Mouse (Mus musculus) stomach, postnatal 0 days (tissue): ENCODE data around the gene Cadps. TPM values are rescaled to one million over a fixed set of nuclear protein-coding genes. Genes with fewer than 3 reads are reported as not detected.

Experiments used
- ATAC-seq: fragments of 200-750 bp; cut with Nextera tagmentation; 2 replicates; pipeline ENCODE4 v1.8.0; 2017; ENCODE audit not compliant: low FRiP score, low TSS enrichment
- DNase-seq: peaks from one replicate; pipeline ENCODE4 v3.0.0-alpha.2; 2016; ENCODE audit warnings: low spot score
- H3K27ac ChIP-seq: fragments of 300-500 bp; sonication (generic); replicated peaks from 2 replicates; pipeline ENCODE4 v1.5.1; 2014; ENCODE audit warnings: mild to moderate bottlenecking, control low read depth
- H3K27me3 ChIP-seq: fragments of 300-500 bp; sonication (generic); 2 replicates; pipeline ENCODE4 v1.6.1; 2014; ENCODE audit warnings: low read length; ENCODE audit not compliant: control insufficient read depth, insufficient read depth
- H3K36me3 ChIP-seq: fragments of 300-500 bp; sonication (generic); 2 replicates; pipeline ENCODE4 v1.6.1; 2014; ENCODE audit warnings: low read length, mixed read lengths; ENCODE audit not compliant: control insufficient read depth, insufficient read depth
- H3K4me1 ChIP-seq: fragments of 300-500 bp; sonication (generic); replicated peaks from 2 replicates; pipeline ENCODE4 v1.6.1; 2014; ENCODE audit warnings: antibody characterized with exemption; ENCODE audit not compliant: control insufficient read depth, insufficient read depth
- H3K4me2 ChIP-seq: fragments of 300-500 bp; sonication (generic); replicated peaks from 2 replicates; pipeline ENCODE4 v1.6.1; 2014; ENCODE audit warnings: low read depth, mild to moderate bottlenecking, control low read depth, moderate library complexity
- H3K4me3 ChIP-seq: fragments of 300-500 bp; sonication (generic); 2 replicates; pipeline ENCODE4 v1.5.1; 2014; ENCODE audit warnings: low read depth, low read length, control low read depth
- H3K9ac ChIP-seq: fragments of 300-500 bp; sonication (generic); 2 replicates; pipeline ENCODE4 v1.6.1; 2014; ENCODE audit warnings: mild to moderate bottlenecking, low read length, control low read depth, mixed read lengths
- H3K9me3 ChIP-seq: fragments of 300-500 bp; sonication (generic); 2 replicates; pipeline ENCODE4 v1.6.1; 2016; ENCODE audit warnings: low read length; ENCODE audit not compliant: control insufficient read depth
- CTCF ChIP-seq: IDR thresholded peaks from 2 replicates; pipeline ENCODE4 v1.5.1; 2016; ENCODE audit warnings: antibody characterized with exemption, low read depth, mild to moderate bottlenecking, moderate library complexity
- EP300 ChIP-seq: optimal IDR thresholded peaks from 2 replicates; pipeline ENCODE3; 2016; ENCODE audit warnings: antibody characterized with exemption
- WGBS: fragments of 180-500 bp; shearing (Covaris S2); extraction: QIAGEN DNeasy Blood & Tissue Kit; methylation state at CpG from one replicate; pipeline ENCODE4 v1.1.7; 2014; 5-methylcytosine and 5-hydroxymethylcytosine counted together
- polyA plus RNA-seq: library from polyadenylated mRNA; unstranded; fragments of >200 nt; fragmentation: Nextera tagmentation; extraction: Ambion mirVana; gene quantifications from 2 replicates; pipeline ENCODE4 v1.2.1, GENCODE M21; 2015

Gene Cadps
- polyA plus RNA-seq, 1 experiment from 2014 or later: 1.5 TPM

DNA sequence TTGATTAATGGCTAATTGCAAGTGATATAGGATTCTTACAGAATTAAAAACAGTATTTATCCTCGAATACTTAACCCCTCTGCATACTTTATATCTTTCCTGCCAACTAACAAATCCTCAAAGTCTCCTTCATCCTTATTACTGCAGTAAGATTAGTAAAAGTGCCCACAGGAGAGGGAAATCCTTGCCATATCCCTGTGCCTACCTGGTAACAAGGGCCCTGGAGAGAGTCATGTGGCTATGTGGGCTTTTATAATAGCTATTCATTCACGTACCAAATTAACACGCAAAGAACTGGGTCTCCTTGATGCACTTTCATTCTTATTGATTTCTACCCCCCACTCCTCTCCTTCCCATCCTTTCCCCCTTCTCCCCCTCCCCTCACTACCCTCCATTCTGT, 137.9 kb downstream of the Cadps start:
- Histone ChIP-seq H3K27me3 (no peaks in the 10 kb centered on the region), H3K4me1 (no peaks in the 10 kb centered on the region), H3K4me3 (no peak overlapping the region), H3K4me2 (no peak overlapping the region), H3K9me3 (no peaks in the 10 kb centered on the region), H3K9ac (no peak overlapping the region), H3K36me3 (no peaks in the 10 kb centered on the region), H3K27ac (no peak overlapping the region)
- no peak for DNase-seq
- no peak for ATAC-seq
- 72% methylated on average over 3 of the region's 3 CpGs for WGBS
- TF ChIP-seq CTCF (no peak), EP300 (no peak)

- Histone ChIP-seq H3K9me3 (no peaks in the 10 kb centered on the region), H3K36me3 (no peaks in the 10 kb centered on the region), H3K4me3 (no peak overlapping the region), H3K27me3 (no peaks in the 10 kb centered on the region), H3K9ac (no peak overlapping the region), H3K4me2 (no peak overlapping the region), H3K27ac (no peak overlapping the region), H3K4me1 (no peaks in the 10 kb centered on the region)
- no peak for TF ChIP-seq EP300
- no peak for TF ChIP-seq CTCF
- no peak for DNase-seq
- ATAC-seq: no peak
- 40% methylated on average over 3 of the region's 3 CpGs for WGBS
These were observed 141.8 kb downstream of the Cadps start for GRCm38 (mm10) chr14:12680819-12681638.

DNA sequence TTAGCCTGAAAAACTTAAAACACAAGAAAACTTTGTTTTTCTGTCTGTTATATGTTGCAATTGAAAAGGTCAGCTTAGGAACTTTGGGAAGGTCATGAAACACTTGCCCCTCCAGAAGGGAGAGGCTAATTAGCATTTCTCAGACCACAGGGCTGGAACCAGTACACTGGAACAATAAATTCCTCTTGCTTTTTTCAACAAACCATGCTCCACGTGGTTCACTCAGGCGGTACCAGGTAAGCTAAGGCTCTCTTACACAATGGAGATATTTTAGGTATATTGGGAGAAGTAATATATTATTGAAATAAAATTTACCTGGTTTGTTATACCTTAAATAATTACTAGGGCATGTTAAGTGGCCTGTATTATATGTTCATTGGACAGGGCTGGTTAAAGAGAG, 161.4 kb downstream of the Cadps start:
- TF ChIP-seq CTCF (no peak), EP300 (no peak)
- H3K9me3 ChIP-seq: no peaks in the 10 kb centered on the region
- ATAC-seq (no peak), DNase-seq (no peak)
- H3K4me1 ChIP-seq: no peaks in the 10 kb centered on the region
- H3K36me3 ChIP-seq: no peaks in the 10 kb centered on the region
- H3K4me3 ChIP-seq: no peak overlapping the region
- H3K4me2 ChIP-seq: no peak overlapping the region
- no peak overlapping the region for H3K27ac ChIP-seq
- H3K27me3 ChIP-seq: no peaks in the 10 kb centered on the region
- H3K9ac ChIP-seq: no peak overlapping the region
- WGBS: 71% methylated on average over 2 of the region's 2 CpGs

DNA sequence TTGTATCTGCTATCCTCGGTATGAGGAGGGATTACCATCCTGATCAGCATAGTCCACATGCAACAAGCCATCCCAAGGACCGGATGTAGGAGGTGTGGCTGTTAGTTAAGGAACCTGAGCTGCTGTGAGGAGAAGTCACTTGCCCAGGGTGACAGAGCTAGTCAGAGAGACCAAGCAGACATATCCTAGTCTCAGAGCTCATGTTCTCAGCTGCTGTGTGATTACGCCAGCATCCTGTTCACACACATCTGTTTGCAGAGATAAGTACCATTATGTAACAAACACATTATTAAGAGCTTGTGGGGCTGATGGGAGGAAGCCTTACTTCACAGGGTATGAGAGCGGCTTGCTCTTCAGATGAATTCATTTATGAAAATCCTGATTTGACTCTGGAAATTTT, 165.5 kb downstream of the Cadps start:
- DNase-seq (no peak), ATAC-seq (no peak)
- no peak overlapping the region for H3K4me3 ChIP-seq
- H3K4me2 ChIP-seq: no peak overlapping the region
- 68% methylated on average over 4 of the region's 4 CpGs for WGBS
- no peak for TF ChIP-seq CTCF
- no peak for TF ChIP-seq EP300
- no peak overlapping the region for H3K27ac ChIP-seq
- no peaks in the 10 kb centered on the region for H3K9me3 ChIP-seq
- no peaks in the 10 kb centered on the region for H3K36me3 ChIP-seq
- H3K9ac ChIP-seq: no peak overlapping the region
- no peaks in the 10 kb centered on the region for H3K27me3 ChIP-seq
- no peaks in the 10 kb centered on the region for H3K4me1 ChIP-seq

DNA sequence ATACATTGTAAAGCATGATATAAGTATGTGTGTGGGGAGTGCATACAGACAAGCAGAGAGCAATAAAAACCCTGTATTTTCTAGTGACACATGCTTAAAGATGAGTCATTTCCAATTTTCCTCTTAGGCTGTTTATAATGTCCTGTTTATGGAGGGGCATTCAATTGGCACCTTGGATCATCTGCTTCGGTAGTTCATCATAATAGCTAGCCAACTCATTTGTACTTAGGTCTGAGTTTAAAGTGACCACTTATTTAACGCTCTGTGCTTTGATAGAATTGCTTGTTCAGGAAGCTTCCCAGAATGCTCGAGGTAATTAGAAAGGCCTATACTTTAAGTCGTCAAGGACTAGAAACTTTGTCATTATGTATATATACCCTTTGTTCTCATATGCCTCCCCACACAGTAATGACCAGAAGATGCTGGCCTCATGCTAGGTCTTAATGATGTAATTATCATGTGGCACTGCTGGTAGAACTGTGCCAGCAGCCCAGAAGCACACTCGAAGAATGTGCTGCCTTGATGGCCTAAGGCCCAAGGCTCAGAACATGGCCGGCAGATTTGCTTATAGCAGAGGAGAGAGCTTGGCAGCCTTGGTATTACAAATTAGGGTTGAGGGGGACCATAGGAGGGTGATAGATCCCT, 179.9 kb downstream of the Cadps start:
- ATAC-seq (no peak), DNase-seq (no peak)
- no peak overlapping the region for H3K9ac ChIP-seq
- no peaks in the 10 kb centered on the region for H3K27me3 ChIP-seq
- 74% methylated on average over 6 of the region's 6 CpGs for WGBS
- no peaks in the 10 kb centered on the region for H3K4me1 ChIP-seq
- TF ChIP-seq EP300: no peak
- no peak for TF ChIP-seq CTCF
- no peak overlapping the region for H3K4me3 ChIP-seq
- no peak overlapping the region for H3K4me2 ChIP-seq
- H3K9me3 ChIP-seq: no peaks in the 10 kb centered on the region
- no peak overlapping the region for H3K27ac ChIP-seq
- no peaks in the 10 kb centered on the region for H3K36me3 ChIP-seq

- 78% methylated on average over 2 of the region's 2 CpGs for WGBS
- TF ChIP-seq EP300 (no peak), CTCF (no peak)
- no peak for ATAC-seq
These were observed 184.1 kb downstream of the Cadps start for GRCm38 (mm10) chr14:12638762-12639161.

More at GRCm38 (mm10) chr14:12638762-12639161, 184.1 kb downstream of the Cadps start:
- Histone ChIP-seq H3K36me3 (no peaks in the 10 kb centered on the region), H3K27me3 (no peaks in the 10 kb centered on the region), H3K9ac (no peak overlapping the region), H3K27ac (no peak overlapping the region), H3K4me1 (no peaks in the 10 kb centered on the region), H3K4me3 (no peak overlapping the region), H3K4me2 (no peak overlapping the region), H3K9me3 (no peaks in the 10 kb centered on the region)
- no peak for DNase-seq
